Mouse (Mus musculus) central nervous system, embryonic 11.5 days (tissue): ENCODE results near the gene Emp2. TPM values are rescaled to one million over a fixed set of nuclear protein-coding genes. Genes with fewer than 3 reads are reported as not detected.

Experiments
- polyA plus RNA-seq: library from polyadenylated mRNA; depleted of rRNA; stranded (reverse); fragments of >200 nt; gene quantifications from 2 replicates; pipeline ENCODE4 v1.2.3, GENCODE M21; 2012; rRNA removed

Emp2 gene
- polyA plus RNA-seq: 3.2 and 6.1 TPM in 2 replicates

GRCm38 (mm10) chr16:10313646-10314088, at the start of gene Emp2:
Gene Emp2, minus strand, starts transcription at chr16:10313968.

Other genes starting within 250 kb of the Emp2 start
- 0.40 TPM in 1 of 2 replicates, not detected in the other for gene Rpl39l, start 143.7 kb downstream of the Emp2 start, polyA plus RNA-seq
- gene Atf7ip2, start 121.3 kb downstream of the Emp2 start, polyA plus RNA-seq: 0.91 and 1.7 TPM in 2 replicates
- 0.17 and 0.21 TPM in 2 replicates for gene Tekt5, start 81.5 kb upstream of the Emp2 start, polyA plus RNA-seq
- 50.0 and 50.7 TPM in 2 replicates for gene Nubp1, start 98.0 kb upstream of the Emp2 start, polyA plus RNA-seq
- gene Tvp23a, start 133.4 kb upstream of the Emp2 start, polyA plus RNA-seq: 19.3 and 23.6 TPM in 2 replicates
- 0.01 and 0.02 TPM in 2 replicates for gene Ciita, start 166.1 kb upstream of the Emp2 start, polyA plus RNA-seq
- 29.3 and 31.9 TPM in 2 replicates for gene Dexi, start 229.1 kb upstream of the Emp2 start, polyA plus RNA-seq
- gene Clec16a, start 231.4 kb upstream of the Emp2 start, polyA plus RNA-seq: 15.2 and 15.7 TPM in 2 replicates